Mouse (Mus musculus): ENCODE results near the gene Usp24. TPM values are rescaled to one million over a fixed set of nuclear protein-coding genes. Genes with fewer than 3 reads are reported as not detected.

The Usp24 gene
- polyA plus RNA-seq, 1 experiment from 2014 or later, result 6.7 TPM

DNA sequence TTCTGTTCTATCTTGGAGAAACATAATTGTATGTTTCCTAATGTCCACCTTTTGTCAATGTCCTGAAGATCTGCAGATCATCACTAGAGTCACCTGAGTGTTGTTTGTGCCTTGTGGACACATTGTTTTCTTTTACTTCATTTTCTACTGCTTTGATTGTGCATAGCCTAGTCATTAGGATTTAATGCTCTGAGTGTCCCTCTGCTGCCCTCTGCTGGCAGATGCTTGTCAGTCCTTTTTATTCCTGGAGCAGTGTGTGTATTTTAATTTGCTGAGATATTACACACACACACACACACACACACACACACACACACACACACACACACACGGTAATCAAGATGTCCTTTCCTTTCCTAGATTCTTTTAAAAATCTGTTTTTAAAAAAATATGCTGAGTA lies 59.8 kb downstream of the Usp24 start:
- no peak overlapping the region for H3K4me3 ChIP-seq (ENCODE audit: low read depth, low read length)
- ATAC-seq (ENCODE audit: low FRiP score, low TSS enrichment), result no peak
- H3K9me3 ChIP-seq (ENCODE audit: control insufficient read depth, low read length), result no peaks in the 10 kb centered on the region
- H3K4me1 ChIP-seq (replicated peaks; ENCODE audit: control insufficient read depth, insufficient read depth), result no peaks in the 10 kb centered on the region
- H3K27me3 ChIP-seq (ENCODE audit: control insufficient read depth, insufficient read depth, low read length), result no peaks in the 10 kb centered on the region
- TF ChIP-seq CTCF (IDR thresholded peaks at IDR 0.05; ENCODE audit: low read depth), result peak; percentile 94
- no peak for TF ChIP-seq EP300 (optimal IDR thresholded peaks at IDR 0.05)
- no peak overlapping the region for H3K27ac ChIP-seq (replicated peaks)
- peak; percentile 85 for DNase-seq (ENCODE audit: low spot score)
- 28% methylated on average over 1 of the region's 1 CpGs for WGBS
- H3K9ac ChIP-seq (ENCODE audit: low read length), result no peak overlapping the region
- H3K4me2 ChIP-seq (replicated peaks; ENCODE audit: low read depth), result no peak overlapping the region
- peaks cover 13% of the 10 kb centered on the region for H3K36me3 ChIP-seq (ENCODE audit: control insufficient read depth, insufficient read depth, low read length)

- TF ChIP-seq CTCF (IDR thresholded peaks at IDR 0.05; ENCODE audit: low read depth) (no peak), EP300 (optimal IDR thresholded peaks at IDR 0.05) (no peak)
- Histone ChIP-seq H3K9ac (ENCODE audit: low read length) (no peak overlapping the region), H3K27me3 (ENCODE audit: control insufficient read depth, insufficient read depth, low read length) (no peaks in the 10 kb centered on the region), H3K4me1 (replicated peaks; ENCODE audit: control insufficient read depth, insufficient read depth) (no peaks in the 10 kb centered on the region), H3K4me2 (replicated peaks; ENCODE audit: low read depth) (no peak overlapping the region), H3K36me3 (ENCODE audit: control insufficient read depth, insufficient read depth, low read length) (peaks cover 18% of the 10 kb centered on the region), H3K4me3 (ENCODE audit: low read depth, low read length) (no peak overlapping the region), H3K9me3 (ENCODE audit: control insufficient read depth, low read length) (no peaks in the 10 kb centered on the region), H3K27ac (replicated peaks) (no peak overlapping the region)
- WGBS, result 67% methylated on average over 14 of the region's 14 CpGs
- ATAC-seq (ENCODE audit: low FRiP score, low TSS enrichment), result no peak
- no peak for DNase-seq (ENCODE audit: low spot score)
Observed at GRCm38 (mm10) chr4:106378839-106379572, 63.0 kb downstream of the Usp24 start.

- no peak overlapping the region for H3K4me3 ChIP-seq (ENCODE audit: low read depth, low read length)
- WGBS, result 74% methylated on average over 5 of the region's 5 CpGs
- H3K27me3 ChIP-seq (ENCODE audit: control insufficient read depth, insufficient read depth, low read length), result no peaks in the 10 kb centered on the region
- no peak overlapping the region for H3K9ac ChIP-seq (ENCODE audit: low read length)
- H3K27ac ChIP-seq (replicated peaks), result no peak overlapping the region
- no peak for DNase-seq (ENCODE audit: low spot score)
- H3K4me2 ChIP-seq (replicated peaks; ENCODE audit: low read depth), result no peak overlapping the region
- H3K4me1 ChIP-seq (replicated peaks; ENCODE audit: control insufficient read depth, insufficient read depth), result no peaks in the 10 kb centered on the region
- no peaks in the 10 kb centered on the region for H3K9me3 ChIP-seq (ENCODE audit: control insufficient read depth, low read length)
- TF ChIP-seq CTCF (IDR thresholded peaks at IDR 0.05; ENCODE audit: low read depth), result no peak
- no peak for TF ChIP-seq EP300 (optimal IDR thresholded peaks at IDR 0.05)
- peaks cover 25% of the 10 kb centered on the region for H3K36me3 ChIP-seq (ENCODE audit: control insufficient read depth, insufficient read depth, low read length)
- ATAC-seq (ENCODE audit: low FRiP score, low TSS enrichment), result no peak
Observed at GRCm38 (mm10) chr4:106381131-106381530, 65.1 kb downstream of the Usp24 start.

DNA sequence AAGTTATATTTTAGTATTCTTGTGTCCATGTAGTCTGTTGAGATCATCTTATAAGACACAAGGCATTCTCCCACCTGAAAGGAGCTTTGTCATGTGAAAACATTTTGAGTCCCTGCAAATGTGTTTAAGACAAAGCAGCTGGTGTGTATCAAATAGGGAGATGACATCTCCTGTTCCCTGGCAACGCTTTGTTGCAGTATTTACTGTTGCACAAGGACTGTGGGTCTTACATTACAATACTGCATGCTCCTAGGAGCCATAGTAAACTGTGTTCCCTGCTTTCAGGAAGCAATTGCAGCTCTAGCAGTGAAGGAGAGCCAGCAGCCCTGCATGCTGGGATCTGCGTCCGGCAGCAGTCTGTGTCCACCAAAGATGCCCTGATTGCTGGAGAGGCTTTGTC lies 73.9 kb downstream of the Usp24 start:
- Histone ChIP-seq H3K4me1 (replicated peaks; ENCODE audit: control insufficient read depth, insufficient read depth) (no peaks in the 10 kb centered on the region), H3K9ac (ENCODE audit: low read length) (no peak overlapping the region), H3K27ac (replicated peaks) (no peak overlapping the region), H3K36me3 (ENCODE audit: control insufficient read depth, insufficient read depth, low read length) (peaks cover 48% of the 10 kb centered on the region), H3K4me2 (replicated peaks; ENCODE audit: low read depth) (no peak overlapping the region), H3K4me3 (ENCODE audit: low read depth, low read length) (no peak overlapping the region), H3K9me3 (ENCODE audit: control insufficient read depth, low read length) (no peaks in the 10 kb centered on the region), H3K27me3 (ENCODE audit: control insufficient read depth, insufficient read depth, low read length) (no peaks in the 10 kb centered on the region)
- peak; percentile 29; the same call in 1 of the 2 replicates for ATAC-seq (ENCODE audit: low FRiP score, low TSS enrichment)
- WGBS, result 70% methylated on average over 3 of the region's 3 CpGs
- TF ChIP-seq EP300 (optimal IDR thresholded peaks at IDR 0.05) (no peak), CTCF (IDR thresholded peaks at IDR 0.05; ENCODE audit: low read depth) (no peak)
- no peak for DNase-seq (ENCODE audit: low spot score)

DNA sequence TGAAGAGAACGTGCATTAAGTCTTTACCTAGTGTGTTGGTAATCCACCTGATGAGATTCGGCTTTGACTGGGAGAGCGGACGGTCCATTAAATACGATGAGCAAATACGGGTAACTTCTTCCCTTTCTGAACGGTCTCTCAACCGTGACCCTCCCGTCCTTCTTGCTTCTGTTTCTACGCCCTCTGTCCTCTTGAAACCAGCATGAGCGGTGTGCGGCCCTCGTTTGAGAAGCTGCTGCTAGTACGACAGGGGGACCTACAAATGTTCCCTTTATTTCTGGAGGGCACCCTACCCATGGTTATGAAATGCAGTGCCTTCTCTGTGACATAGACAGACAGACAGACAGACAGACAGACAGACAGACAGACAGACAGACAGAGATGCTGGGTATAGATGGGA lies 93.6 kb downstream of the Usp24 start:
- TF ChIP-seq EP300 (optimal IDR thresholded peaks at IDR 0.05) (no peak), CTCF (IDR thresholded peaks at IDR 0.05; ENCODE audit: low read depth) (no peak)
- no peak overlapping the region for H3K4me3 ChIP-seq (ENCODE audit: low read depth, low read length)
- H3K4me1 ChIP-seq (replicated peaks; ENCODE audit: control insufficient read depth, insufficient read depth), result no peaks in the 10 kb centered on the region
- no peak for ATAC-seq (ENCODE audit: low FRiP score, low TSS enrichment)
- H3K9me3 ChIP-seq (ENCODE audit: control insufficient read depth, low read length), result no peaks in the 10 kb centered on the region
- WGBS, result 96% methylated on average over 14 of the region's 14 CpGs
- no peak overlapping the region for H3K27ac ChIP-seq (replicated peaks)
- no peak overlapping the region for H3K9ac ChIP-seq (ENCODE audit: low read length)
- no peak for DNase-seq (ENCODE audit: low spot score)
- H3K27me3 ChIP-seq (ENCODE audit: control insufficient read depth, insufficient read depth, low read length), result no peaks in the 10 kb centered on the region
- no peak overlapping the region for H3K4me2 ChIP-seq (replicated peaks; ENCODE audit: low read depth)
- peaks cover 25% of the 10 kb centered on the region for H3K36me3 ChIP-seq (ENCODE audit: control insufficient read depth, insufficient read depth, low read length)

- no peak overlapping the region for H3K9ac ChIP-seq (ENCODE audit: low read length)
- TF ChIP-seq EP300 (optimal IDR thresholded peaks at IDR 0.05) (no peak), CTCF (IDR thresholded peaks at IDR 0.05; ENCODE audit: low read depth) (no peak)
- H3K4me1 ChIP-seq (replicated peaks; ENCODE audit: control insufficient read depth, insufficient read depth), result no peaks in the 10 kb centered on the region
- ATAC-seq (ENCODE audit: low FRiP score, low TSS enrichment) (no peak), DNase-seq (ENCODE audit: low spot score) (no peak)
- no peaks in the 10 kb centered on the region for H3K27me3 ChIP-seq (ENCODE audit: control insufficient read depth, insufficient read depth, low read length)
- no peak overlapping the region for H3K4me3 ChIP-seq (ENCODE audit: low read depth, low read length)
- H3K9me3 ChIP-seq (ENCODE audit: control insufficient read depth, low read length), result no peaks in the 10 kb centered on the region
- peaks cover 19% of the 10 kb centered on the region for H3K36me3 ChIP-seq (ENCODE audit: control insufficient read depth, insufficient read depth, low read length)
- H3K4me2 ChIP-seq (replicated peaks; ENCODE audit: low read depth), result no peak overlapping the region
- H3K27ac ChIP-seq (replicated peaks), result no peak overlapping the region
- 81% methylated on average over 3 of the region's 3 CpGs for WGBS
Observed at GRCm38 (mm10) chr4:106419256-106419655, 103.2 kb downstream of the Usp24 start.

All from stomach, postnatal 0 days (tissue).